Mouse (Mus musculus) neural tube, embryonic 12.5 days (tissue): ENCODE results near the gene Tep1. TPM values are rescaled to one million over a fixed set of nuclear protein-coding genes. Genes with fewer than 3 reads are reported as not detected.
"Not testable (repeated sequence)": the region's sequence is repeated elsewhere in the genome, so short reads cannot be mapped to it uniquely, and the experiment has no call there.

Source experiments
- ATAC-seq: fragments of 200-750 bp; cut with Nextera tagmentation; 2 replicates; pipeline ENCODE4 v1.8.0; 2017; ENCODE audit warnings: low read depth, mild to moderate bottlenecking, moderate TSS enrichment, moderate library complexity; ENCODE audit not compliant: low FRiP score
- H3K27ac ChIP-seq: fragments of 300-500 bp; sonication (generic); 2 replicates; pipeline ENCODE4 v1.5.1; 2016
- H3K27me3 ChIP-seq: fragments of 300-500 bp; sonication (generic); replicated peaks from 2 replicates; pipeline ENCODE4 v1.6.1; 2016; ENCODE audit warnings: mild to moderate bottlenecking
- H3K36me3 ChIP-seq: fragments of 300-500 bp; sonication (generic); 2 replicates; pipeline ENCODE4 v1.6.1; 2016; ENCODE audit warnings: mild to moderate bottlenecking
- H3K4me1 ChIP-seq: fragments of 300-500 bp; sonication (generic); 2 replicates; pipeline ENCODE4 v1.6.1; 2016
- H3K4me2 ChIP-seq: fragments of 300-500 bp; sonication (generic); replicated peaks from 2 replicates; pipeline ENCODE4 v1.6.1; 2016; ENCODE audit warnings: mild to moderate bottlenecking
- H3K4me3 ChIP-seq: fragments of 300-500 bp; sonication (generic); 2 replicates; pipeline ENCODE4 v1.5.1; 2016
- H3K9ac ChIP-seq: fragments of 300-500 bp; sonication (generic); 2 replicates; pipeline ENCODE4 v1.6.1; 2016; ENCODE audit warnings: mild to moderate bottlenecking
- H3K9me3 ChIP-seq: fragments of 300-500 bp; sonication (generic); 2 replicates; pipeline ENCODE4 v1.6.1; 2016; ENCODE audit warnings: mild to moderate bottlenecking
- WGBS: fragments of 180-500 bp; shearing (Covaris S2); methylation state at CpG from one replicate; pipeline ENCODE4 v1.1.7; 2016; 5-methylcytosine and 5-hydroxymethylcytosine counted together
- polyA plus RNA-seq: library from polyadenylated mRNA; unstranded; fragments of >200 nt; fragmentation: Nextera tagmentation; extraction: Ambion mirVana; gene quantifications from 2 replicates; pipeline ENCODE4 v1.2.1, GENCODE M21; 2016

Gene Tep1
- polyA plus RNA-seq, 1 experiment from 2014 or later = 5.9 TPM

- Histone ChIP-seq H3K4me3 (no peak overlapping the region), H3K36me3 (peaks cover 4% of the 10 kb centered on the region; the same call in 1 of the 2 replicates), H3K9me3 (no peaks in the 10 kb centered on the region), H3K27ac (no peak overlapping the region), H3K4me2 (no peak overlapping the region), H3K4me1 (no peaks in the 10 kb centered on the region), H3K9ac (no peak overlapping the region), H3K27me3 (no peaks in the 10 kb centered on the region)
- WGBS = 93% methylated on average over 10 of the region's 10 CpGs
- ATAC-seq = no peak
Observed at GRCm38 (mm10) chr14:50862641-50863040, 7.7 kb downstream of the Tep1 start.

- Histone ChIP-seq H3K9me3 (no peaks in the 10 kb centered on the region), H3K9ac (no peak overlapping the region), H3K27me3 (no peaks in the 10 kb centered on the region), H3K4me1 (no peaks in the 10 kb centered on the region), H3K4me2 (no peak overlapping the region), H3K36me3 (0 out of 2 replicates have a peak, but pooled peaks cover 7% of the 10 kb centered on the region), H3K4me3 (no peak overlapping the region), H3K27ac (no peak overlapping the region)
- 87% methylated on average over 5 of the region's 5 CpGs for WGBS
- ATAC-seq = no peak
Observed at GRCm38 (mm10) chr14:50855788-50856187, 14.6 kb downstream of the Tep1 start.

DNA sequence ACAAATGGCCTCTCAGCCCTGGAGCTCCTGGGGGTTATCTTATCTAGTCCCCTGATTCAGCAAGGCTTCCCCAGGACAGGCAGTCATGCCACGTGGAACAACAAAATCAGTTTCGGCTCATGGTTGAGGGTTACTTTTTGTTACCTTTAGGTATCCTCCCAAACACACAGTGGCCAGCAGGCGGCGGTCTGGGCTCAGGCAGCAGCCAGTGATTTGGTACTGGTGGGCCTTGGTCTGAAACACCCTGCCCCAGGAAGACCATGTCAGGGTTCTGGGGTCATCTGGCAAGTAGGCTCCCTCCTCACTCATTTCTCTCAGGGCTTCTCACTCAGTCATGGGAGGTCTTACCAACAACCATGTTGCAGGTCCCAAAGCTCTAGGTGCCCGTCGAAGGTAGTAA lies 33.1 kb downstream of the Tep1 start:
- Histone ChIP-seq H3K27me3 (no peaks in the 10 kb centered on the region), H3K9ac (no peak overlapping the region), H3K36me3 (peaks cover 9% of the 10 kb centered on the region; the same call in 1 of the 2 replicates), H3K4me3 (no peak overlapping the region), H3K4me1 (no peaks in the 10 kb centered on the region), H3K4me2 (no peak overlapping the region), H3K27ac (no peak overlapping the region), H3K9me3 (no peaks in the 10 kb centered on the region)
- whole genome bisulfite sequencing = 64% methylated on average over 6 of the region's 6 CpGs
- no peak for ATAC-seq

DNA sequence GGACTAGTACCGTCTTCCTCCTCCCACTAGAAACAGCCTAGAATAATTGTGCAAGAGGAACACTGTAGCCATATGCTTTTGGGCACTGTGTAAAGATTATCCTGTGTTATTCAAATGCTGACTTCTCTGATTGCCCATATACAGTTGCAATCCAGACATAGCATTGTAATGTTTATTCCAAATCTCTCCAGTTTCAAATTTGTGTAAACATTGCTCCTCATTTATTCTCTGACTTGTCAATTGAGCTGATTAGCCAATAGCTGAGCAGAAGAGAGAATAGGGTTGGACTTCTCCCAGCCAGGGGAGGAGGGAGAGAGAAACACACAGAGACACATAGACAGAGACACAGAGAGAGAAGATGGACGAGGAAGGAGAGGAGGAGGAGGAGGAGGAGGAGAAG lies 35.9 kb downstream of the Tep1 start:
- H3K27ac ChIP-seq = no peak overlapping the region
- no peak overlapping the region for H3K4me2 ChIP-seq
- no peaks in the 10 kb centered on the region for H3K9me3 ChIP-seq
- no peak overlapping the region for H3K9ac ChIP-seq
- peaks cover 9% of the 10 kb centered on the region; the same call in 1 of the 2 replicates for H3K36me3 ChIP-seq
- no peaks in the 10 kb centered on the region for H3K27me3 ChIP-seq
- H3K4me1 ChIP-seq = no peaks in the 10 kb centered on the region
- H3K4me3 ChIP-seq = no peak overlapping the region
- 56% methylated on average over 2 of the region's 2 CpGs for WGBS
- no peak for ATAC-seq

DNA sequence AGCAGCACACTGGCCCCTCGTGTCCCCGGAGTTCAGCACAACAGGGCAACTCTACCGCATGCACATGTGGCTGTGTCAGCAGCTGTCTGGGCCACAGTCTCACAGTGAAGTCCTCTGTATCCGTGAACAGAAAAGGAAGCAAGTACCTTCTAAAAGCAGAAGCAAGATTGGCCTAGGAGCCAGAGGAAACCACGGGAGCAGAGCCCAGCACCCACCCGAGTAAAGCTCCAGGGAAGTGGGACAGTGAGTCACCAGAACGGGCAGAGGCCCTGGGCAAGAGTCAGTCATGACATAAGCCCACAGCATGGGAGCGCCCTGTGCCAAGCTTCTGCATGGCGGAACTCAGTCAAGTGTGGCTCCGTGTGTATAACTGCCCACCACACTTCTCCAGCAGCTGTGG lies 36.4 kb downstream of the Tep1 start:
- 82% methylated on average over 10 of the region's 10 CpGs for WGBS
- no peak overlapping the region for H3K27ac ChIP-seq
- H3K27me3 ChIP-seq = no peaks in the 10 kb centered on the region
- no peak overlapping the region for H3K4me3 ChIP-seq
- no peak overlapping the region for H3K9ac ChIP-seq
- H3K9me3 ChIP-seq = no peaks in the 10 kb centered on the region
- H3K4me2 ChIP-seq = no peak overlapping the region
- peaks cover 8% of the 10 kb centered on the region; the same call in 1 of the 2 replicates for H3K36me3 ChIP-seq
- ATAC-seq = no peak
- no peaks in the 10 kb centered on the region for H3K4me1 ChIP-seq

DNA sequence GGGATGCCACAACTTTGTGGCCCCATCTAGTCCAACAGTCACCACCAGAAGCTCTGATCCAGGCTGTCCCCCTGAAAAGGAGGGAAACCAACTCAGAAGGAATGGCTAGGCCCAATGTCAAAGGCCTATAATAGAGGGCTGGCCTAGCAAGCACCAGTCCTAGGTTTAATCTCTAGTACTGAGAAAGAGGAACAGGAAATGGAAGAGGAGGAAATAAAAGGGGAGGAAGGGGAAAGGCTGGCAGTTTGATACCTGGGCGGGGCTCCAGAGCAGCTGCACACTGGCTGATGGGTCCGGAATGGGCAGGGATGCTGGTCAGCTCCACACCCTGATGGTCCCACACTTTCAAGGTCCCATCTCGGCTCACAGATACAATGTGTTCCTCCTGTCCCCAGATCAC lies 40.5 kb downstream of the Tep1 start:
- Histone ChIP-seq H3K27ac (no peak overlapping the region), H3K27me3 (no peaks in the 10 kb centered on the region), H3K4me2 (no peak overlapping the region), H3K4me1 (no peaks in the 10 kb centered on the region), H3K9me3 (no peaks in the 10 kb centered on the region), H3K9ac (no peak overlapping the region), H3K36me3 (peaks cover 6% of the 10 kb centered on the region; the same call in 1 of the 2 replicates), H3K4me3 (no peak overlapping the region)
- 87% methylated on average over 3 of the region's 3 CpGs for WGBS
- ATAC-seq = no peak

- Histone ChIP-seq H3K9ac (no peak overlapping the region), H3K36me3 (peaks cover 25% of the 10 kb centered on the region), H3K9me3 (no peaks in the 10 kb centered on the region), H3K27me3 (no peaks in the 10 kb centered on the region), H3K4me1 (no peaks in the 10 kb centered on the region), H3K27ac (no peak overlapping the region), H3K4me2 (no peak overlapping the region), H3K4me3 (no peak overlapping the region)
- WGBS = 89% methylated on average over 4 of the region's 4 CpGs
- no peak for ATAC-seq
Observed at GRCm38 (mm10) chr14:50826579-50826978, 43.8 kb downstream of the Tep1 start.

- Histone ChIP-seq H3K4me3 (no peak overlapping the region), H3K4me2 (no peak overlapping the region), H3K9me3 (no peaks in the 10 kb centered on the region), H3K36me3 (peaks cover 49% of the 10 kb centered on the region), H3K9ac (no peak overlapping the region), H3K27ac (no peak overlapping the region), H3K4me1 (no peaks in the 10 kb centered on the region), H3K27me3 (no peaks in the 10 kb centered on the region)
- no peak for ATAC-seq
- 92% methylated on average over 9 of the region's 9 CpGs for WGBS
Observed at GRCm38 (mm10) chr14:50824219-50824618, 46.1 kb downstream of the Tep1 start.

- Histone ChIP-seq H3K4me2 (no peak overlapping the region), H3K9ac (no peak overlapping the region), H3K36me3 (peaks cover 54% of the 10 kb centered on the region), H3K27me3 (no peaks in the 10 kb centered on the region), H3K4me3 (no peak overlapping the region), H3K4me1 (no peaks in the 10 kb centered on the region), H3K9me3 (no peaks in the 10 kb centered on the region), H3K27ac (no peak overlapping the region)
- WGBS = 68% methylated on average over 2 of the region's 2 CpGs
- no peak for ATAC-seq
Observed at GRCm38 (mm10) chr14:50823240-50823639, 47.1 kb downstream of the Tep1 start.

DNA sequence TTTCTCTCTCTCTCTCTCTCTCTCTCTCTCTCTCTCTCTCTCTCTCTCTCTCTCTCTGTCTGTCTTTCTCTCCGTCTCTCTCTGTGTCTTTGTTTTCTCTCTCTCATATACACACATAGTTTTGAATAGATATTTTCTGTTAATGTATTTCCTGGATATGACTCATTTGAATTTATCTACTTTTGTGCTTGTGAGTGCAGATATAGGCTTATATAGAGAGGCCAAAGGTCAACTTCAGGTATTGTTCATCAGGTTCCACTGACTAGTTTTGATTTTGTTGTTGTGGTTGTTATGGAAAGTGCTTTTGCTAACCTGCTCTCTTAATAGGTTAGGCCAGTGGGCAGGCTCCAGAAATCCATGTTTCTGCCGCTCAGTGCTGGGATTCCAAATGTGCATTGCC lies 57.3 kb downstream of the Tep1 start:
- WGBS = 93% methylated on average over 2 of the region's 2 CpGs
- H3K27ac ChIP-seq = no peak overlapping the region
- ATAC-seq = no peak

DNA sequence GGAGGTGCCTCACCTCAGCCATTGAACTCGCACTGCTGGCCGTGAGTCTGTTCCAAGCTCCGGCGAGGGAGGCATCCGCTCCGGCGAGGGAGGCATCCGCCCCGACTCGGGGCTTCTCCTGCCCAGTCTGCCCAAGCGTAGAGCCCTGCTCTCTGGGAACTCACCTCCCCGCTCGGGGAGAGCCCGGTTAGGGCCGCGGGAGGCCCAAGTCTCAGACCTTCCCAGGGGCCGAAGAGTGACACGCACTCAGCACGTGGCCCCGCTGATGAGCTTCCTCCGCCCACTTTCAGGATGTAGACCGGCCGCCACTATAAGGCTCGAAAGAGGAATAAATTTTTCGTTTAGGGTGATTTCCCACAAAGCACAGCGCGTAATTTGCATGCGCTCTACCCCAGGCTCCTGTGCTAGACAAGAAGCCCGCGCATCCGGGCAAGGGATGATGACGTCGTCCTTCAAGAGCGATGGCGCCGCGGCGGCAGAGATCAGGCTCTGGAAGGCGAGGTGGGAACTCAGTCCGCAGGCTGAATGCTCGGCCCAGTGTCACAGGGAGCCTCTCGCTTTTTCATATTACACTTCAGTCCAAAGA lies 62.8 kb downstream of the Tep1 start, which contains the start of the genes Ccnb1ip1 and Parp2:
TSS of gene Ccnb1ip1 (minus strand) at position 246 of the 586 bp plus-strand sequence.
TSS of gene Parp2 (plus strand) at position 355 of the 586 bp plus-strand sequence.
- Histone ChIP-seq H3K9ac (peak within 1 kb of the TSS; percentile 64), H3K27ac (peak within 1 kb of the TSS; percentile 57), H3K36me3 (peaks cover 18% of the 10 kb centered on the region), H3K4me1 (peaks cover 3% of the 10 kb centered on the region; the same call in 1 of the 2 replicates), H3K4me3 (peak within 1 kb of the TSS; percentile 49), H3K4me2 (peak within 1 kb of the TSS; percentile 55), H3K27me3 (no peaks in the 10 kb centered on the region), H3K9me3 (no peaks in the 10 kb centered on the region)
- peak; percentile 97 for ATAC-seq
- under 1% methylated on average over 42 of the region's 42 CpGs for WGBS

More for the DNA sequence above, 57.3 kb downstream of the Tep1 start:
- H3K4me3 ChIP-seq = no peak overlapping the region
- H3K36me3 ChIP-seq = peaks cover 52% of the 10 kb centered on the region
- H3K4me2 ChIP-seq = no peak overlapping the region
- H3K9ac ChIP-seq = no peak overlapping the region
- H3K4me1 ChIP-seq = peaks cover 3% of the 10 kb centered on the region; the same call in 1 of the 2 replicates
- no peaks in the 10 kb centered on the region for H3K27me3 ChIP-seq
- H3K9me3 ChIP-seq = no peaks in the 10 kb centered on the region

DNA sequence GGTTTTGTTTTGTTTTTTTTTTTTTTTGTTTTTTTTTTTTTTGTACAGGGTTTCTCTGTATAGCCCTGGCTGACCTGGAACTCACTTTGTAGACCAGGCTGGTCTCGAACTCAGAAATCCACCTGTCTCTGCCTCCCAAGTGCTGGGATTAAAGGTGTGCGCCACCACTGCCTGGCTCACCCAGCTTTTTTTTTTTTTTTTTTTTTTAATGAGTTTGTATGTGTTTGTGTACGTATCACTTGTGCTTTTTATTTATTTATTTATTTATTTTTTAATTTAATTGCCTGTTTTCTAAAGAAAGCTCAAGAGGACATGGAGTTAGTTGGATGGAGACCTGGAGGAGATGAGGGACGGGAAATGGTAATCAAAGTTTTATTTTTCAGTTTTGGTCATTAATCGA lies 63.9 kb downstream of the Tep1 start:
- H3K9me3 ChIP-seq, H3K36me3 ChIP-seq, H3K4me3 ChIP-seq, H3K9ac ChIP-seq, ATAC-seq, H3K4me1 ChIP-seq, H3K27me3 ChIP-seq, H3K27ac ChIP-seq: not testable (repeated sequence)
- 91% methylated on average over 5 of the region's 5 CpGs for WGBS
- H3K4me2 ChIP-seq = peak overlapping the region; percentile 55; the same call in 1 of the 2 replicates

GRCm38 (mm10) chr14:50804683-50805082 lies 65.7 kb downstream of the Tep1 start:
- no peaks in the 10 kb centered on the region for H3K9me3 ChIP-seq
- no peaks in the 10 kb centered on the region for H3K36me3 ChIP-seq
- H3K9ac ChIP-seq = no peak overlapping the region
- WGBS = 78% methylated on average over 13 of the region's 13 CpGs
- no peaks in the 10 kb centered on the region for H3K27me3 ChIP-seq
- ATAC-seq = no peak
- no peak overlapping the region for H3K27ac ChIP-seq
- H3K4me2 ChIP-seq = no peak overlapping the region
- peaks cover 3% of the 10 kb centered on the region; the same call in 1 of the 2 replicates for H3K4me1 ChIP-seq
- no peak overlapping the region for H3K4me3 ChIP-seq
